ENCODE assay signal across 10 mouse cellular contexts in genomic region chr4:139250043-139250442, GRCm38 (mm10). TPM values are rescaled to one million over a fixed set of nuclear protein-coding genes. Genes with fewer than 3 reads are reported as not detected.
DNase-seq lines count a peak whose midpoint lies in the region; ATAC-seq lines count a peak whose summit lies in the region.
"Had no signal": no experiment of that assay in that cellular context is flagged by ENCODE, and none has a peak within 500 bp of the region (broad histone marks: within the 10 kb centered on the region; RNA-seq: fewer than 3 reads in every experiment).

No protein-coding gene starts in this region.

- no peak for ATAC-seq in hindbrain, embryonic 15.5 days (ENCODE audit: low FRiP score, low read depth)
- ATAC-seq in hindbrain, embryonic 11.5 days (ENCODE audit: low FRiP score) = no peak
- ATAC-seq in embryonic facial prominence, embryonic 12.5 days (ENCODE audit: insufficient number of reproducible peaks, insufficient read depth, low FRiP score, low TSS enrichment) = no peak
- ATAC-seq in hindbrain, embryonic 13.5 days (ENCODE audit: low FRiP score) = no peak
- ATAC-seq in frontal cortex, adult (ENCODE audit: low TSS enrichment) = no peak

- H3K4me3 ChIP-seq in hindbrain, embryonic 15.5 days = no peak overlapping the region
- H3K4me3 ChIP-seq in hindbrain, embryonic 11.5 days (ENCODE audit: low read depth, low read length) = no peak overlapping the region
- no peak overlapping the region for H3K4me3 ChIP-seq in embryonic facial prominence, embryonic 12.5 days
- no peak overlapping the region for H3K4me3 ChIP-seq in limb, embryonic 10.5 days
- H3K4me3 ChIP-seq in hindbrain, embryonic 13.5 days = no peak overlapping the region
- H3K4me3 ChIP-seq: liver, embryonic 15.5 days had no signal

- H3K9ac ChIP-seq in hindbrain, embryonic 15.5 days = no peak overlapping the region
- H3K9ac ChIP-seq in hindbrain, embryonic 11.5 days (ENCODE audit: low read depth, low read length) = no peak overlapping the region
- H3K9ac ChIP-seq in embryonic facial prominence, embryonic 12.5 days = no peak overlapping the region; the same call in 1 of the 2 replicates
- H3K9ac ChIP-seq in hindbrain, embryonic 13.5 days = no peak overlapping the region
- H3K9ac ChIP-seq: liver, embryonic 15.5 days had no signal

- H3K4me2 ChIP-seq in hindbrain, embryonic 15.5 days = no peak overlapping the region
- H3K4me2 ChIP-seq in hindbrain, embryonic 11.5 days (replicated peaks; ENCODE audit: low read depth, low read length) = no peak overlapping the region
- H3K4me2 ChIP-seq in embryonic facial prominence, embryonic 12.5 days (replicated peaks) = no peak overlapping the region
- H3K4me2 ChIP-seq in hindbrain, embryonic 13.5 days = no peak overlapping the region
- H3K4me2 ChIP-seq: liver, embryonic 15.5 days had no signal

- H3K4me1 ChIP-seq in hindbrain, embryonic 15.5 days (replicated peaks) = peaks cover 62% of the 10 kb centered on the region
- H3K4me1 ChIP-seq in hindbrain, embryonic 11.5 days (replicated peaks; ENCODE audit: control insufficient read depth, insufficient read depth, low read length) = peaks cover 17% of the 10 kb centered on the region
- peaks cover 92% of the 10 kb centered on the region for H3K4me1 ChIP-seq in embryonic facial prominence, embryonic 12.5 days
- peaks cover 96% of the 10 kb centered on the region for H3K4me1 ChIP-seq in limb, embryonic 10.5 days
- peaks cover 79% of the 10 kb centered on the region for H3K4me1 ChIP-seq in hindbrain, embryonic 13.5 days (replicated peaks)

- DNase-seq in hindbrain, embryonic 11.5 days (ENCODE audit: low spot score) = no peak
- no peak for DNase-seq in limb, embryonic 10.5 days (ENCODE audit: low spot score)
- DNase-seq in mesoderm, embryonic 11.5 days (ENCODE audit: low read depth, low spot score) = peak; percentile 49
- no peak for DNase-seq in testis, postnatal 14 days (ENCODE audit: low spot score)
- DNase-seq: thymus, postnatal 36 days had no signal

- no peaks in the 10 kb centered on the region for H3K27me3 ChIP-seq in hindbrain, embryonic 15.5 days
- no peaks in the 10 kb centered on the region for H3K27me3 ChIP-seq in hindbrain, embryonic 11.5 days (ENCODE audit: control insufficient read depth, insufficient read depth, low read length)
- no peaks in the 10 kb centered on the region for H3K27me3 ChIP-seq in embryonic facial prominence, embryonic 12.5 days
- H3K27me3 ChIP-seq in limb, embryonic 10.5 days (ENCODE audit: low read depth, poor library complexity, severe bottlenecking) = no peaks in the 10 kb centered on the region
- no peaks in the 10 kb centered on the region for H3K27me3 ChIP-seq in hindbrain, embryonic 13.5 days
- H3K27me3 ChIP-seq: liver, embryonic 15.5 days had no signal

- H3K36me3 ChIP-seq in hindbrain, embryonic 15.5 days = no peaks in the 10 kb centered on the region
- H3K36me3 ChIP-seq in hindbrain, embryonic 11.5 days (ENCODE audit: control insufficient read depth, insufficient read depth, low read length) = no peaks in the 10 kb centered on the region
- 0 out of 2 replicates have a peak, but pooled peaks cover 7% of the 10 kb centered on the region for H3K36me3 ChIP-seq in embryonic facial prominence, embryonic 12.5 days
- peaks cover 4% of the 10 kb centered on the region; the same call in 1 of the 2 replicates for H3K36me3 ChIP-seq in limb, embryonic 10.5 days
- no peaks in the 10 kb centered on the region; the same call in 1 of the 2 replicates for H3K36me3 ChIP-seq in hindbrain, embryonic 13.5 days

- H3K9me3 ChIP-seq in hindbrain, embryonic 15.5 days = no peaks in the 10 kb centered on the region
- no peaks in the 10 kb centered on the region for H3K9me3 ChIP-seq in hindbrain, embryonic 11.5 days (ENCODE audit: control insufficient read depth, low read length)
- no peaks in the 10 kb centered on the region for H3K9me3 ChIP-seq in embryonic facial prominence, embryonic 12.5 days
- no peaks in the 10 kb centered on the region for H3K9me3 ChIP-seq in limb, embryonic 10.5 days (replicated peaks)
- H3K9me3 ChIP-seq in hindbrain, embryonic 13.5 days = no peaks in the 10 kb centered on the region
- H3K9me3 ChIP-seq: liver, embryonic 15.5 days had no signal

- H3K27ac ChIP-seq in hindbrain, embryonic 15.5 days (replicated peaks) = 0 out of 2 replicates have a peak overlapping the region, but pooled peaks have one; percentile 15
- H3K27ac ChIP-seq in hindbrain, embryonic 11.5 days (ENCODE audit: low read depth, low read length) = no peak overlapping the region
- H3K27ac ChIP-seq in embryonic facial prominence, embryonic 12.5 days = peak overlapping the region; percentile 91
- peak overlapping the region; percentile 87 for H3K27ac ChIP-seq in limb, embryonic 10.5 days
- H3K27ac ChIP-seq in hindbrain, embryonic 13.5 days = no peak overlapping the region
- H3K27ac ChIP-seq: liver, embryonic 15.5 days had no signal

- 77% methylated on average over 5 of the region's 5 CpGs for WGBS in hindbrain, embryonic 15.5 days
- 67% methylated on average over 5 of the region's 5 CpGs for WGBS in hindbrain, embryonic 11.5 days
- 38% methylated on average over 5 of the region's 5 CpGs for WGBS in embryonic facial prominence, embryonic 12.5 days
- WGBS in limb, embryonic 10.5 days = 53% methylated on average over 5 of the region's 5 CpGs
- 66% methylated on average over 5 of the region's 5 CpGs for WGBS in hindbrain, embryonic 13.5 days

RNA-seq across cellular contexts. Expression of gene Capzb, which starts 57.3 kb away (rescaled TPM):
- polyA plus RNA-seq in hindbrain, embryonic 15.5 days (2015; fragmentation: Nextera tagmentation; extraction: Ambion mirVana) = 331 and 334 TPM in 2 replicates
- 239 and 255 TPM in 2 replicates for polyA plus RNA-seq in hindbrain, embryonic 11.5 days (2014; fragmentation: Nextera tagmentation; extraction: Ambion mirVana)
- polyA plus RNA-seq in embryonic facial prominence, embryonic 12.5 days (2016; fragmentation: Nextera tagmentation; extraction: Ambion mirVana) = 415 TPM in 2 replicates
- 385 and 390 TPM in 2 replicates for polyA plus RNA-seq in limb, embryonic 10.5 days (2016; fragmentation: Nextera tagmentation; extraction: Ambion mirVana)
- 340 and 343 TPM in 2 replicates for polyA plus RNA-seq in hindbrain, embryonic 13.5 days (2015; fragmentation: Nextera tagmentation; extraction: Ambion mirVana)

Comparison
In these comparisons a context has a peak if more than half of its experiments do, and no peak if none do; other contexts are left out.
1. H3K27ac ChIP-seq: peak in hindbrain, embryonic 15.5 days (single experiment), embryonic facial prominence, embryonic 12.5 days (single experiment) and limb, embryonic 10.5 days (single experiment); none in hindbrain, embryonic 11.5 days (single experiment) and hindbrain, embryonic 13.5 days (single experiment).